Comparison of ENCODE assay signal across 11 mouse cellular contexts in the genomic region with DNA sequence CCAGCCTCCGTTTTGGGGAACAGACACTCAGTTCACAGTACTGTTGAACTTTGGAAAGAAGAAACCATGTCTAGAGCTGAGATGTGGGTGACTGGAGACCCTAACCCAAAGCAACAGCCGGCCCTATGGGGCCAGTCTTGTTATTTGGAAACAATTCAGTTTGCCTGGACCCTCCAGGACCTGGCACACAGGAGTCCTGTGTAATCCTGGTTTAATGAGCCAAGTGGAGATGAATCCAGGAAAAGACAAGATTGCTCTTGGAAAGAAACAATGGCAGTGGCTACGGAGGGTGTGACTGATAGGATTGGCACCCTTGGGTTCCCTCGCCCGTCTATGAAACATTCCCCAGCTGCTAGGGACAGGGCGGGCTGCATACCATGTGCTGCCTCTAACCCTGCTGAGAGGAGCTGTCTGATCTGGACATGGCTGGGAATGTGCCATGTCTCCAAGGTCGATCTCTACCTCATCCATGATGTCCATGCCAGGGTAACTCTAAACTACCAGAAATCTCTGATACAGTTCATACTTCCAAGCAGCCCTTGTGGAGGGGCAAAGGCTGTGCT.
DNase-seq lines count a peak whose midpoint lies in the region; ATAC-seq and TF ChIP-seq lines count a peak whose summit lies in the region.
"Had no signal": no experiment of that assay in that cellular context is flagged by ENCODE, and none has a peak within 500 bp of the region (broad histone marks: within the 10 kb centered on the region; RNA-seq: fewer than 3 reads in every experiment).

No protein-coding gene starts in this region.

- no peak overlapping the region for H3K4me3 ChIP-seq in cerebellum, adult 2 months (replicated peaks; ENCODE audit: insufficient read depth, low read depth, low read length)
- H3K4me3 ChIP-seq in hindbrain, embryonic 15.5 days, result no peak overlapping the region
- no peak overlapping the region for H3K4me3 ChIP-seq in hindbrain, embryonic 12.5 days
- no peak overlapping the region for H3K4me3 ChIP-seq in midbrain, embryonic 11.5 days (ENCODE audit: low read depth, low read length)
- H3K4me3 ChIP-seq in midbrain, embryonic 15.5 days, result no peak overlapping the region
- H3K4me3 ChIP-seq: limb, embryonic 12.5 days had no signal

- no peak overlapping the region for H3K9ac ChIP-seq in hindbrain, embryonic 15.5 days
- no peak overlapping the region for H3K9ac ChIP-seq in hindbrain, embryonic 12.5 days
- no peak overlapping the region for H3K9ac ChIP-seq in midbrain, embryonic 11.5 days (ENCODE audit: low read length)
- no peak overlapping the region for H3K9ac ChIP-seq in midbrain, embryonic 15.5 days
- H3K9ac ChIP-seq: limb, embryonic 12.5 days had no signal

- no peaks in the 10 kb centered on the region for H3K9me3 ChIP-seq in hindbrain, embryonic 15.5 days
- H3K9me3 ChIP-seq in hindbrain, embryonic 12.5 days (replicated peaks), result no peaks in the 10 kb centered on the region
- H3K9me3 ChIP-seq in midbrain, embryonic 11.5 days (ENCODE audit: control insufficient read depth, low read length), result no peaks in the 10 kb centered on the region
- H3K9me3 ChIP-seq in midbrain, embryonic 15.5 days, result no peaks in the 10 kb centered on the region
- H3K9me3 ChIP-seq: limb, embryonic 12.5 days had no signal

- no peak overlapping the region for H3K4me2 ChIP-seq in hindbrain, embryonic 15.5 days
- no peak overlapping the region for H3K4me2 ChIP-seq in hindbrain, embryonic 12.5 days (replicated peaks)
- H3K4me2 ChIP-seq in midbrain, embryonic 11.5 days, result no peak overlapping the region
- H3K4me2 ChIP-seq in midbrain, embryonic 15.5 days, result no peak overlapping the region
- H3K4me2 ChIP-seq: limb, embryonic 12.5 days had no signal

- WGBS in cerebellum, adult 2 months, result 28% methylated on average over 7 of the region's 7 CpGs
- 62% methylated on average over 7 of the region's 7 CpGs for WGBS in hindbrain, embryonic 15.5 days
- WGBS in hindbrain, embryonic 12.5 days, result 86% methylated on average over 7 of the region's 7 CpGs
- 66% methylated on average over 7 of the region's 7 CpGs for WGBS in midbrain, embryonic 11.5 days
- WGBS in midbrain, embryonic 15.5 days, result 53% methylated on average over 7 of the region's 7 CpGs

- TF ChIP-seq CTCF in cerebellum, adult 2 months (IDR thresholded peaks at IDR 0.05; ENCODE audit: borderline replicate concordance, insufficient read depth, low read depth, low read length), result no peak

- TF ChIP-seq POLR2A in cerebellum, adult 2 months (IDR thresholded peaks at IDR 0.05; ENCODE audit: borderline replicate concordance, insufficient read depth, low read length), result no peak

- H3K4me1 ChIP-seq in cerebellum, adult 2 months (ENCODE audit: control insufficient read depth, insufficient read depth, low read length), result peaks cover 15% of the 10 kb centered on the region
- H3K4me1 ChIP-seq in hindbrain, embryonic 15.5 days (replicated peaks), result peaks cover 5% of the 10 kb centered on the region; the same call in 1 of the 2 replicates
- H3K4me1 ChIP-seq in hindbrain, embryonic 12.5 days, result 0 out of 2 replicates have a peak, but pooled peaks cover 2% of the 10 kb centered on the region
- H3K4me1 ChIP-seq in midbrain, embryonic 11.5 days (ENCODE audit: control insufficient read depth, insufficient read depth, low read length), result no peaks in the 10 kb centered on the region
- H3K4me1 ChIP-seq in midbrain, embryonic 15.5 days, result no peaks in the 10 kb centered on the region

- H3K27me3 ChIP-seq in cerebellum, adult 2 months (ENCODE audit: control insufficient read depth, insufficient read depth, low read length), result no peaks in the 10 kb centered on the region
- no peaks in the 10 kb centered on the region for H3K27me3 ChIP-seq in hindbrain, embryonic 15.5 days
- H3K27me3 ChIP-seq in hindbrain, embryonic 12.5 days, result no peaks in the 10 kb centered on the region
- no peaks in the 10 kb centered on the region for H3K27me3 ChIP-seq in midbrain, embryonic 11.5 days (ENCODE audit: control insufficient read depth, insufficient read depth, low read length)
- H3K27me3 ChIP-seq in midbrain, embryonic 15.5 days (replicated peaks), result no peaks in the 10 kb centered on the region
- H3K27me3 ChIP-seq: limb, embryonic 12.5 days had no signal

- H3K27ac ChIP-seq in cerebellum, adult 2 months (ENCODE audit: insufficient read depth, low read length), result no peak overlapping the region
- peak overlapping the region; percentile 62 for H3K27ac ChIP-seq in hindbrain, embryonic 15.5 days (replicated peaks)
- no peak overlapping the region for H3K27ac ChIP-seq in hindbrain, embryonic 12.5 days
- no peak overlapping the region for H3K27ac ChIP-seq in midbrain, embryonic 11.5 days (ENCODE audit: low read depth, low read length)
- no peak overlapping the region for H3K27ac ChIP-seq in midbrain, embryonic 15.5 days

- no peaks in the 10 kb centered on the region for H3K36me3 ChIP-seq in hindbrain, embryonic 15.5 days
- no peaks in the 10 kb centered on the region for H3K36me3 ChIP-seq in hindbrain, embryonic 12.5 days
- no peaks in the 10 kb centered on the region for H3K36me3 ChIP-seq in midbrain, embryonic 11.5 days (ENCODE audit: control insufficient read depth, insufficient read depth, low read length)
- H3K36me3 ChIP-seq in midbrain, embryonic 15.5 days (replicated peaks), result no peaks in the 10 kb centered on the region
- H3K36me3 ChIP-seq: limb, embryonic 12.5 days had no signal

- peak; percentile 42; the same call in 1 of the 2 replicates for ATAC-seq in hindbrain, embryonic 15.5 days (ENCODE audit: low FRiP score, low read depth)
- ATAC-seq in hindbrain, embryonic 12.5 days (ENCODE audit: low FRiP score), result no peak
- no peak for ATAC-seq in midbrain, embryonic 11.5 days (ENCODE audit: low FRiP score)
- no peak for ATAC-seq in midbrain, embryonic 15.5 days (replicated peaks)

- peak; percentile 31 for DNase-seq in cerebellum, adult 9-11 months
- DNase-seq in cerebellum, adult 2 months, result no peak
- peak; percentile 74 for DNase-seq in midbrain, embryonic 11.5 days (ENCODE audit: low spot score, missing footprints)
- DNase-seq in spleen, adult 12 weeks (ENCODE audit: low spot score), result no peak
- DNase-seq in frontal cortex, postnatal 36 days (ENCODE audit: low spot score in 2 of 2), result no peak
- DNase-seq: cerebellum, adult 11 months; midbrain, embryonic 14.5 days had no signal

Comparison
In these comparisons a context has a peak if more than half of its experiments do, and no peak if none do; other contexts are left out.
1. DNase-seq: peak in cerebellum, adult 9-11 months (single experiment) and midbrain, embryonic 11.5 days (single experiment); none in cerebellum, adult 2 months (0 of 2), spleen, adult 12 weeks (single experiment) and frontal cortex, postnatal 36 days (0 of 2).